Mouse (Mus musculus) liver, postnatal 0 days (tissue): ENCODE results near the gene Pdlim7. TPM values are rescaled to one million over a fixed set of nuclear protein-coding genes. Genes with fewer than 3 reads are reported as not detected.
A peak's percentile ranks its signal among the peaks of the same experiment; 100 is the strongest.

Source experiments
- ATAC-seq: fragments of 200-750 bp; cut with Nextera tagmentation; 2 replicates; pipeline ENCODE4 v1.8.0; 2017; ENCODE audit warnings: mild to moderate bottlenecking, moderate library complexity
- DNase-seq: peaks from one replicate; pipeline ENCODE4 v3.0.0-alpha.2; 2016
- H3K27ac ChIP-seq: fragments of 300-500 bp; sonication (generic); 2 replicates; pipeline ENCODE4 v1.5.1; 2014; ENCODE audit warnings: antibody characterized with exemption, moderate library complexity, mild to moderate bottlenecking, low read depth
- H3K27me3 ChIP-seq: fragments of 300-500 bp; sonication (generic); 2 replicates; pipeline ENCODE4 v1.6.1; 2014; ENCODE audit warnings: low read length, control low read depth, mixed read lengths; ENCODE audit not compliant: insufficient read depth
- H3K36me3 ChIP-seq: fragments of 300-500 bp; sonication (generic); replicated peaks from 2 replicates; pipeline ENCODE4 v1.6.1; 2014; ENCODE audit warnings: mild to moderate bottlenecking, control low read depth, low read length, moderate library complexity, mixed read lengths; ENCODE audit not compliant: insufficient read depth
- H3K4me1 ChIP-seq: fragments of 300-500 bp; sonication (generic); 2 replicates; pipeline ENCODE4 v1.6.1; 2014; ENCODE audit warnings: antibody characterized with exemption, mild to moderate bottlenecking, control low read depth; ENCODE audit not compliant: insufficient read depth
- H3K4me2 ChIP-seq: fragments of 300-500 bp; sonication (generic); 2 replicates; pipeline ENCODE4 v1.6.1; 2014; ENCODE audit warnings: low read depth, mild to moderate bottlenecking, low read length, moderate library complexity, mixed read lengths
- H3K4me3 ChIP-seq: fragments of 300-500 bp; sonication (generic); 2 replicates; pipeline ENCODE4 v1.5.1; 2014; ENCODE audit warnings: low read depth, low read length
- H3K9ac ChIP-seq: fragments of 300-500 bp; sonication (generic); replicated peaks from 2 replicates; pipeline ENCODE4 v1.6.1; 2014; ENCODE audit warnings: mild to moderate bottlenecking, moderate library complexity
- H3K9me3 ChIP-seq: fragments of 300-500 bp; sonication (generic); 2 replicates; pipeline ENCODE4 v1.6.1; 2016; ENCODE audit warnings: mild to moderate bottlenecking, control low read depth, low read length, mixed read lengths
- CTCF ChIP-seq: sonication (generic); IDR thresholded peaks from 2 replicates; pipeline ENCODE4 v1.5.1; 2016; ENCODE audit warnings: antibody characterized with exemption, low read depth
- EP300 ChIP-seq: IDR thresholded peaks from 2 replicates; pipeline ENCODE4 v1.6.1; 2016; ENCODE audit warnings: antibody characterized with exemption, low read depth, mild to moderate bottlenecking
- WGBS: fragments of 180-500 bp; shearing (Covaris S2); extraction: QIAGEN DNeasy Blood & Tissue Kit; methylation state at CpG from one replicate; pipeline ENCODE4 v1.1.7; 2014; ENCODE audit not compliant: insufficient replicate concordance; 5-methylcytosine and 5-hydroxymethylcytosine counted together
- microRNA-seq: library from miRNA; unstranded; fragments of <30 nt; microRNA quantifications from one replicate; pipeline ENCODE4, GENCODE M21; 2016
- polyA plus RNA-seq: library from polyadenylated mRNA; unstranded; fragments of >200 nt; fragmentation: Nextera tagmentation; extraction: Ambion mirVana; gene quantifications from 2 replicates; pipeline ENCODE4 v1.2.1, GENCODE M21; 2015

Pdlim7 gene
- polyA plus RNA-seq, 1 experiment from 2014 or later: 17.0 TPM

DNA sequence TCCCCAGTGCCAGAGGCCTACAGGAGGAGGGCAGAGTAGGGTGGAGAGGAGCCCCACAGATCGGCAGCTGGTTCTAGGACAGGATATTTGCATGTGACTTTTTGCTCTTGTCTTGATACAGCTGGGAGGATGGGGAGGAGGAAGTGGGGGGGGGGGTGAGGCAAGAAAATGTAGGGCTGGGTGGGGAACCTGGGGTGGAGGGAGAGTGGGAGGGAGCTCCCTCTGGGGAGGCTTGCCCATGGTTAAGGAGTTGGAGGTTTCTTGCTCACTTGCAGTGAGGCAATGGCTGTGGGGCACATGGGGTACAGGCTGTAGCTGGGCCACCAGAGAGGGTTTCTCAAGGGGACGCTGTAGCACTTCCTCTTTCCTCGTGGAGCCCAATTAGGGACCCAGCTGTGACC, 65.9 kb downstream of the Pdlim7 start:
- Histone ChIP-seq H3K4me2 (peak overlapping the region; percentile 79), H3K9me3 (no peaks in the 10 kb centered on the region), H3K4me1 (peaks cover 58% of the 10 kb centered on the region), H3K36me3 (peaks cover 25% of the 10 kb centered on the region), H3K27ac (peak overlapping the region; percentile 91), H3K9ac (peak overlapping the region; percentile 82), H3K4me3 (peak overlapping the region; percentile 65), H3K27me3 (no peaks in the 10 kb centered on the region)
- ATAC-seq: no peak
- whole genome bisulfite sequencing: 21% methylated on average over 3 of the region's 3 CpGs
- DNase-seq: peak; percentile 75
- TF ChIP-seq CTCF (0 out of 2 replicates have a peak, but pooled peaks have one; percentile 1), EP300 (no peak)

DNA sequence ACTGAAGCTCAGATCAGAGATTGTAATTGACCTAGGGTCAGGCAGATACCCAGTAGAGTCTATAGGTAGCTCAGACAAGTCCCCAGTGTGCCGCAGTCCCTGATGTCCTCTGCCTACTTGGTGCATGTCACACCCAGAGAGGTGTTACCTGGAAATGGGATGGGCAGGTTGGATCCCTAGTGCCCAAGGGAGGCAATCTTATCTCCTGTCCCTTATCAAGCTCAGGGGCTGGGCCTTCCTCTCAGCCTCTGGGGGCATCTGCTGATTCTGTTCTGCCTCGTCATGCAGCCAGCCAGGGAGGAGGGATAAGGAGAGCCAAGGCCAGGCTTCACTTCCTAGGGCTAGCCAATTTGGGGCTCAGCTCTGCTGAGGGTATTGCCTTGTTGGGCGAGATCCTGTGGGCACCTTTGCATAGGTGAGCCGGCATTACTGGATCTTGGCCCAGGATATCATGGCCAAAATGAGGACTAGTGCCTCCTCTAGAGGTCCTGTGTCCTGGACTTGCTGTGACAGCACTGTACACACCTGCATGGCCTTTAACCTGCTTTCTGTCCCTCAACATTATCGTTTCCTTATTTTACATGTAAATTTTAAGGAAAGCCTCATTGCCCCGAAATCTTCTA, 66.9 kb downstream of the Pdlim7 start:
- H3K4me3 ChIP-seq: peak overlapping the region; percentile 65
- no peaks in the 10 kb centered on the region for H3K27me3 ChIP-seq
- 54% methylated on average over 6 of the region's 6 CpGs for WGBS
- peak overlapping the region; percentile 91 for H3K27ac ChIP-seq
- TF ChIP-seq CTCF (no peak), EP300 (no peak)
- peak overlapping the region; percentile 79 for H3K4me2 ChIP-seq
- peaks cover 58% of the 10 kb centered on the region for H3K4me1 ChIP-seq
- DNase-seq (peak; percentile 59), ATAC-seq (no peak)
- peak overlapping the region; percentile 82 for H3K9ac ChIP-seq
- peaks cover 15% of the 10 kb centered on the region for H3K36me3 ChIP-seq
- no peaks in the 10 kb centered on the region for H3K9me3 ChIP-seq

Small RNA genes within 50 kb of the gene (microRNA-seq; reads per million reads assigned to microRNA genes)
- gene Mir6943 (not detected), gene Mir6944 (1.2 reads per million), gene Mir6945 (2.0 reads per million)

Other genes with a start within 250 kb of the Pdlim7 start
- 196 and 213 TPM in 2 replicates for gene Prelid1, start 193.2 kb downstream of the Pdlim7 start, polyA plus RNA-seq
- 38.7 and 39.6 TPM in 2 replicates for gene Rab24, start 191.7 kb downstream of the Pdlim7 start, polyA plus RNA-seq
- gene Mxd3, start 183.9 kb downstream of the Pdlim7 start, polyA plus RNA-seq: 14.0 and 15.9 TPM in 2 replicates
- 50.5 and 56.0 TPM in 2 replicates for gene Lman2, start 150.9 kb downstream of the Pdlim7 start, polyA plus RNA-seq
- gene Rgs14, start 143.9 kb downstream of the Pdlim7 start, polyA plus RNA-seq: 2.8 and 3.1 TPM in 2 replicates
- not detected in 2 replicates for gene Slc34a1, start 115.5 kb downstream of the Pdlim7 start, polyA plus RNA-seq
- not detected in 2 replicates for gene Pfn3, start 98.4 kb downstream of the Pdlim7 start, polyA plus RNA-seq
- gene F12, start 86.9 kb downstream of the Pdlim7 start, polyA plus RNA-seq: 403 and 418 TPM in 2 replicates
- gene Grk6, start 68.6 kb downstream of the Pdlim7 start, polyA plus RNA-seq: 15.9 and 16.7 TPM in 2 replicates
- not detected in 2 replicates for gene Prr7, start 49.4 kb downstream of the Pdlim7 start, polyA plus RNA-seq
- 4.1 and 4.2 TPM in 2 replicates for gene Dbn1, start 25.6 kb downstream of the Pdlim7 start, polyA plus RNA-seq
- gene Dok3, start 15.6 kb upstream of the Pdlim7 start, polyA plus RNA-seq: 18.1 and 20.2 TPM in 2 replicates
- gene Ddx41, start 23.0 kb upstream of the Pdlim7 start, polyA plus RNA-seq: 17.0 and 17.2 TPM in 2 replicates
- gene Fam193b, start 57.4 kb upstream of the Pdlim7 start, polyA plus RNA-seq: 5.0 and 5.3 TPM in 2 replicates
- gene Tmed9, start 60.1 kb upstream of the Pdlim7 start, polyA plus RNA-seq: 45.1 and 46.6 TPM in 2 replicates
- 5.4 and 6.4 TPM in 2 replicates for gene B4galt7, start 86.2 kb upstream of the Pdlim7 start, polyA plus RNA-seq
- 16.2 and 16.7 TPM in 2 replicates for gene Caml, start 109.3 kb upstream of the Pdlim7 start, polyA plus RNA-seq
- 9.8 and 11.7 TPM in 2 replicates for gene Ddx46, start 121.4 kb upstream of the Pdlim7 start, polyA plus RNA-seq
- 8.6 and 9.0 TPM in 2 replicates for gene B230219D22Rik, start 179.4 kb upstream of the Pdlim7 start, polyA plus RNA-seq
- 42.3 and 44.9 TPM in 2 replicates for gene Txndc15, start 201.0 kb upstream of the Pdlim7 start, polyA plus RNA-seq
- gene Pcbd2, start 213.7 kb upstream of the Pdlim7 start, polyA plus RNA-seq: 49.2 and 52.7 TPM in 2 replicates